Mouse (Mus musculus): ENCODE measurements at regions not wholly inside any gene's neighbourhood (a gene's known extent, or its start where the extent isn't known, plus 50 kb on each side); places are given as distances from the start of the nearest gene placed in this dataset.

DNA sequence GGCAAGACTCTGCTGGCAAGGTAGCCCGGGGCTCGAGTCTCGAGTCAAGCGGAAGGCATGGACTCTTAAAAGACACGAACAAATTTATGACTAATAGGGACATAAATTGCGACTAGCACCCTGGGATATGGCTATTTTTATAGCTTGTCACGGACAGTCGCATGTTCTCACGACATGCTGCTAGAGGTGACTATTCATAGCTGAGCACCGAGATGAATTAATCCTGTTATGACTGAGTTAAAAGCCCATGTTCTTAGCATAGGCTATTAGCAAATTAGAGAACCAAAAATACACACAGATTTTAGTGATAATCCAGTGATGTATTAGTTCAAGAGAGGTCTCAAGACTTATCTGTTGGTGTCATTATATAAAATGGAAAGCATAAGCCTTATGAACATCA lies 539.2 kb downstream of the Gm19410 start:
- H3K4me1 ChIP-seq, result no peaks in the 10 kb centered on the region
- no peaks in the 10 kb centered on the region for H3K36me3 ChIP-seq
- ATAC-seq (ENCODE audit: low FRiP score), result no peak
- WGBS, result 71% methylated on average over 10 of the region's 10 CpGs
- no peak overlapping the region for H3K27ac ChIP-seq (replicated peaks)
- no peaks in the 10 kb centered on the region for H3K27me3 ChIP-seq (replicated peaks)
- no peaks in the 10 kb centered on the region for H3K9me3 ChIP-seq (replicated peaks)
- no peak overlapping the region for H3K4me2 ChIP-seq
- no peak overlapping the region for H3K4me3 ChIP-seq (replicated peaks)
- H3K9ac ChIP-seq (replicated peaks), result no peak overlapping the region

DNA sequence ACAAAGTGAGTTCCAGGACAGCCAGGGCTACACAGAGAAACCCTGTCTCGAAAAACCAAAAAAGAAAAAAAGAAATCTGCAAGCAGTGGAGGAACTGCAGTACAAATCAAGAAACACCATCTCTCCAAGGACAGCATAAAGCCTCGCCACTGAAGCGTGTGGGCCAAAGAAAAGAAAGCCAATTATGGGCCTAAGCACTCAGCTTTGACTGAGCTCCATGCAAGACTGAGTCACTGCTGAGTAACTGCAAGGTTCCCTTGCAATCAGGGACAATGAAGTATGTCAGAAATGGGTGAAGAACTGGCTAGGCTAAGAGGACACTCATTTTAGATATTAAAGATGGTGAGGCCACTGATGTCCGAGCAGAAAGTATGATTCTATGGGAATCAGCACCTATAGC lies 540.7 kb downstream of the Gm19410 start:
- no peak for ATAC-seq (ENCODE audit: low FRiP score)
- no peak overlapping the region for H3K4me3 ChIP-seq (replicated peaks)
- 81% methylated on average over 4 of the region's 4 CpGs for WGBS

DNA sequence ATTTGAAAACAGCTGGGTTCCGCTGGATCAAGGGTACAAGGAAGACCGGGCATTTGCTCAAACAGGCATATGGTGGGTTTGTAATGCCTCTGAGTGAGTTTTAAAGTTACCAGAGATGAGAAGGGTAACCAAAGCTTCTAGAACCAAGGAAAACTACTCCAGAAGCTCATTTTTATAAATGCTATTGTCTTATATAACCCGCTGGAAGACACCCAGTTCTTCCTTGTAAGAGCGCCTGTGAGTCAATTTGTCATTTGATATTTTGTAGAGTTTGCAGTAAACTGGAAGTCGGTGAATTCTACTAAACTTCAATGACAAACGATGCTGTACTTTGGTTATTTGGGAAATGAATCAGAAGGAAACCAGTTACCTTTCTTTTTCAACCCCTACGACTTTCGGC lies 541.9 kb downstream of the Gm19410 start:
- Histone ChIP-seq H3K9me3 (replicated peaks) (no peaks in the 10 kb centered on the region), H3K9ac (replicated peaks) (no peak overlapping the region), H3K27ac (replicated peaks) (no peak overlapping the region), H3K36me3 (no peaks in the 10 kb centered on the region), H3K4me3 (replicated peaks) (no peak overlapping the region), H3K4me1 (no peaks in the 10 kb centered on the region), H3K4me2 (no peak overlapping the region), H3K27me3 (replicated peaks) (no peaks in the 10 kb centered on the region)
- ATAC-seq (ENCODE audit: low FRiP score), result no peak
- WGBS, result 91% methylated on average over 8 of the region's 8 CpGs

More for the DNA sequence above, 540.7 kb downstream of the Gm19410 start:
- Histone ChIP-seq H3K27ac (replicated peaks) (no peak overlapping the region), H3K4me1 (no peaks in the 10 kb centered on the region), H3K4me2 (no peak overlapping the region), H3K36me3 (no peaks in the 10 kb centered on the region), H3K27me3 (replicated peaks) (no peaks in the 10 kb centered on the region), H3K9me3 (replicated peaks) (no peaks in the 10 kb centered on the region), H3K9ac (replicated peaks) (no peak overlapping the region)

DNA sequence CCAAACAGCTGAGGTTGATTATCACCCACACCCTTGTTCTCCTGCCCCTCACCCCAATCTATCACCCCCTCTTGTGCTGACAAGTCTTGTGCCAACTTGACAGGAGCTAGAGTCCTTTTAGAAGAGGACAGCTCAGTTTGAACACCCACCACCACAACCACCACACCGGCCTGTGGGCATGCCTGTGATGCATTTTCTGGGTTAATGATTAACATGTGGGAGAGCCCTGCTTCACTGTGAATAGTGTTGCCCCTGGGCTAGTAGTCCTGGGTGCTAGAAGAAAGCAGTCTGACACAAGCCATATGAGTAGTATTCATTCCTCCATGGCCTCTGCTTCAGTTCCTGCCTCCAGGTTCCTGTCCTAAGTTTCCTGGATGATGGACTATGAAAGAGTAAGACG lies 542.5 kb downstream of the Gm19410 start:
- no peak overlapping the region for H3K27ac ChIP-seq (replicated peaks)
- no peak overlapping the region for H3K4me3 ChIP-seq (replicated peaks)
- H3K36me3 ChIP-seq, result no peaks in the 10 kb centered on the region
- no peak overlapping the region for H3K4me2 ChIP-seq
- H3K4me1 ChIP-seq, result no peaks in the 10 kb centered on the region
- H3K9ac ChIP-seq (replicated peaks), result no peak overlapping the region
- 69% methylated on average over 2 of the region's 2 CpGs for WGBS
- no peaks in the 10 kb centered on the region for H3K9me3 ChIP-seq (replicated peaks)
- no peaks in the 10 kb centered on the region for H3K27me3 ChIP-seq (replicated peaks)
- no peak for ATAC-seq (ENCODE audit: low FRiP score)

DNA sequence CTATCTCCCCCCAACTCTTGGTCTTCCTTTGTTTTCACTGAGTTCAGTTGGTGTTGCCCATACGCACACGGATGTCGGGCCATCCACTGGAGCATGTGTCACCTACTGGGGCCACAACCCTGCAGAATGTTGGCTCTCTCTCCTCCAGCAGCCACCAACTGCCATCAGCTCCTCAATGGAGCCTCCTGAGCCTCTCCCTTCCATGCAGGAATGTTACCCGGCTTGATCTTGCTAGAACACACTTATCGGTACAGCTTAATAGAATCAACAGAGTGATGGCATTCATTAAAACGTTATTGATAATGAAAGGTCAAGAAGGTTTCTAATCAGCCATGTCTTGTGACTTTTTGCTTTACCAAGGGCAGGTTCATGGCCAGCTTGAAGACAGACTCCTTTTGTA lies 543.7 kb downstream of the Gm19410 start:
- Histone ChIP-seq H3K4me3 (replicated peaks) (no peak overlapping the region), H3K36me3 (no peaks in the 10 kb centered on the region), H3K9me3 (replicated peaks) (no peaks in the 10 kb centered on the region), H3K4me1 (no peaks in the 10 kb centered on the region), H3K27me3 (replicated peaks) (no peaks in the 10 kb centered on the region), H3K9ac (replicated peaks) (no peak overlapping the region), H3K27ac (replicated peaks) (no peak overlapping the region), H3K4me2 (no peak overlapping the region)
- no peak for ATAC-seq (ENCODE audit: low FRiP score)
- WGBS, result 93% methylated on average over 6 of the region's 6 CpGs

DNA sequence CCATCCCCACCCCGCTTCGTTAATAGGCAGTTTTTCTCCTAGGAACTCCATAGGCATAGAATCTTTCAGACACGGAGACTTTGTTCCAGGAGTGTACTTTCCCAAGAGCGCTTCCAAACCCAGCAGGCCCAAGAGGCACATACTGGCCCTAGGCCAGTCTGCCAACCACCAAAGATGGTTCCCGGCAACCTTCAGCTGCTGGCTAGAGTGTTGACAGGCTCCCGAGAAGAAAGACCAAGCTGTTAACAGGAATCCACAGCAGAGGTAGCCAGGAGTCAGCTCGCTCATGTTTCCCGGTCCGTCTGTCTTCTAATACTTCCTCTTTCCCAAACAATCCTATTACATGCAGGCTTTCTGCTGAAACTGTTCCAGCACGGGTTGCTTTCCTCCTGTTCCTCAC lies 544.4 kb downstream of the Gm19410 start:
- Histone ChIP-seq H3K4me2 (no peak overlapping the region), H3K4me3 (replicated peaks) (no peak overlapping the region), H3K36me3 (no peaks in the 10 kb centered on the region), H3K9me3 (replicated peaks) (no peaks in the 10 kb centered on the region), H3K9ac (replicated peaks) (no peak overlapping the region), H3K27ac (replicated peaks) (no peak overlapping the region), H3K4me1 (no peaks in the 10 kb centered on the region), H3K27me3 (replicated peaks) (no peaks in the 10 kb centered on the region)
- WGBS, result 72% methylated on average over 10 of the region's 10 CpGs
- no peak for ATAC-seq (ENCODE audit: low FRiP score)

DNA sequence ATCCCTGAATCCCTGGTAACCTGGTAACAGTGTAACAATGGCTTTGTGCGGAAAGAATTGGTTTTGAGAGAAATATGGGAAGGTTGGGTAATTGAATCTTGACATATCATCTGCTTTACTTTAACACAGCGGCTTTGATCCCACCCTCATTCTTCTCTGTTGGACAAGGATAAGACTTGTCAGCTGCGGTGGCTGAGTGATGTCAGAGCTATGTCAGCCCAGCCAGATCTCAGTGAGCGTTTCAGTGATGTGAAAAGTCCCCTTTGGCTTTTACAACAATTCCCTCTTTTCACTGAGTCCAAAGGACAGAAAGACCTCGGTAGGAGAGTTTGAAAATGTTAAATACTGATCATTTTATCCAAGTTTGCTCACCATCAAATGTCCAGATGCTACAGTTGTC lies 546.1 kb downstream of the Gm19410 start:
- no peak for ATAC-seq (ENCODE audit: low FRiP score)
- Histone ChIP-seq H3K27me3 (replicated peaks) (no peaks in the 10 kb centered on the region), H3K9ac (replicated peaks) (no peak overlapping the region), H3K27ac (replicated peaks) (no peak overlapping the region), H3K9me3 (replicated peaks) (no peaks in the 10 kb centered on the region), H3K4me2 (no peak overlapping the region), H3K4me1 (no peaks in the 10 kb centered on the region), H3K4me3 (replicated peaks) (no peak overlapping the region), H3K36me3 (no peaks in the 10 kb centered on the region)
- 74% methylated on average over 5 of the region's 5 CpGs for WGBS

DNA sequence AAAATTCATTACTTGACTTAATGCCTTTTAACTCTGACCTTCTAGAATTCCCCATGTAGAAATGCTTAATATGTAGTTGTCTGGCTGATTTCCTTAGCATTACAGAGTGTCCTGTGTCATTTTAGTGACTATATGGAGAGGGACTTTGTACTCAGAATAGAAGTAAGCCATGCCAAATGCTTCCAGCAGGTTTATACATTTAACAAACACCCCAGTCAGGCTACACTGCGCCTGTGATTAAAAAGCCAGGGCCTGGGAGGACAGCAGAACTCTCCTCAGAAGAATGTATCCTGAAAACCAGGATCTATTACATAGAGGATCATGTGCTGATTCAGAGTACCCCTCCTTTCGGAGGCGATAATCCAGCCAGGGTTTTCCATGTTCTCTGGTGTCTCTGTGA lies 547.4 kb downstream of the Gm19410 start:
- ATAC-seq (ENCODE audit: low FRiP score), result no peak
- Histone ChIP-seq H3K4me2 (no peak overlapping the region), H3K27me3 (replicated peaks) (no peaks in the 10 kb centered on the region), H3K9me3 (replicated peaks) (no peaks in the 10 kb centered on the region), H3K27ac (replicated peaks) (no peak overlapping the region), H3K9ac (replicated peaks) (no peak overlapping the region), H3K36me3 (no peaks in the 10 kb centered on the region), H3K4me3 (replicated peaks) (no peak overlapping the region), H3K4me1 (no peaks in the 10 kb centered on the region)
- WGBS, result 88% methylated on average over 3 of the region's 3 CpGs

DNA sequence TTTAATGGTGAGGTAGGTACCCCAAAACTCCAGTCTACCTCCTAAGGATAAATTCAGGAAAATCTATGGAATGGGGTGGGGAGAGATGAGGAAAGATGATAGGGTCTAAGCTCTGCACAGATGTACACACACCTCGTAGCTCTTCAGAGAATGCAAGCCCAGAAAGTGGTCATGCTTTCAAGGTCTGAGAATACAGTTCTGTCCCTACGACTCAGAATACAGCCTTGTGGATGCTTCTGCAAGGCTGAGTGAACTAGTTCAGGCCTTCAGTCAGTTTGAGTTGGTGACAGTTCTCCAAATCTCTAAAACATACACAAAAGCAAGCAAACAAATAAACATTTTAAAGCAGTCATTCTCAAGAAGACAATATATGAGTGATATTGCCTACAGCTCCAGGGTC lies 552.8 kb downstream of the Gm19410 start:
- 96% methylated on average over 2 of the region's 2 CpGs for WGBS

DNA sequence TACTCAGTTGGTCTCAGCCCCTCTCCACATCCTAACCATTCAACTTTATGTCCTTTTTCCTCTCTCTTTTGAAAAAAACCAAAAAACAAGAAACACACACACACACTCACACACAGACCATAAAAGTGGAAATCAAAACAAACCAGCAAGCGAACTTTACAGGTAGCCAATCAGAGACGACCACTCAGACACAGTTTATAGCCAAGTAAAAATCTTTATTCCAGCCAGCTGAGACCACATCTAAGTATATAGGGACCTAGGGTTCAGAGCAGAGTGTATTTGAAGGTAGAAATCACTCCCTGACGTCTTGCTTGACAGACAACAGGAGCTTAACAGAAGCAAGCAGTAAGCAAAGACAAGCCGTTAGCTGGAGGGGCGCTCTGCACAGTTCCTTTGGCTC lies 553.3 kb downstream of the Gm19410 start:
- Histone ChIP-seq H3K4me2 (no peak overlapping the region), H3K4me1 (no peaks in the 10 kb centered on the region), H3K27me3 (replicated peaks) (no peaks in the 10 kb centered on the region), H3K27ac (replicated peaks) (no peak overlapping the region), H3K36me3 (no peaks in the 10 kb centered on the region), H3K9ac (replicated peaks) (no peak overlapping the region), H3K9me3 (replicated peaks) (no peaks in the 10 kb centered on the region), H3K4me3 (replicated peaks) (no peak overlapping the region)
- 71% methylated on average over 5 of the region's 5 CpGs for WGBS
- no peak for ATAC-seq (ENCODE audit: low FRiP score)

More for the DNA sequence above, 552.8 kb downstream of the Gm19410 start:
- no peak overlapping the region for H3K9ac ChIP-seq (replicated peaks)
- no peaks in the 10 kb centered on the region for H3K9me3 ChIP-seq (replicated peaks)
- H3K27me3 ChIP-seq (replicated peaks), result no peaks in the 10 kb centered on the region
- no peak overlapping the region for H3K27ac ChIP-seq (replicated peaks)
- no peak overlapping the region for H3K4me2 ChIP-seq
- no peak overlapping the region for H3K4me3 ChIP-seq (replicated peaks)
- no peak for ATAC-seq (ENCODE audit: low FRiP score)
- H3K4me1 ChIP-seq, result no peaks in the 10 kb centered on the region
- H3K36me3 ChIP-seq, result no peaks in the 10 kb centered on the region

DNA sequence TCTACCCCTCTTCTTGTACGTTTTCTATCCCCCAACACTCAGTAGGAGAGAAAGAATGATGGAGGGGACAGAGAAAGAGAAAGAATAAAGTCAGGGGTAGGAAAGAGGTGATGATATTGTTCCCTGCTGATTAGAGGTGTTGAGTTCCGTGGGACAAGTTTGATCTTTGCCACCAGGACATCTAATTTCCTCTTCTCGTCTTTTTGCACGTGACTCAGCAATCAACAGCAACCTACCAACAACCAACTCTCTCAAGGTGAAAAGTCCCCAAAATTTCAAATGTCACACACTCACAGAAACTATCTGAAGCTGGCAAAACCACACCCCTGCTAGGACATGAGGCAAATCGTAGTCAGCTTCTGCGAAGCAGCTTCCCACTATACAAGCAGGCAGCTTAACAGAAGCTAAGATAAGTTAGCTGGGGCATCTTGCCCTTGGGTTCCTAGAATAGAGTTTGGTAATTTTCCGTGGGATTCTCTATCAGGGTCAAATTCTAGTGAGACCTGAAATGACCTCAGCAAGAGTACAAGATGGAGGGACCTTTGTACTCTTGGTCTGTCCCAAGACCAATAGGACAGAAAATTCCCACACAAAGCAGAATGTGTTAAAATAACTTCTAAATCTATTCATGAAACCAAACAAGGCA lies 553.8 kb downstream of the Gm19410 start:
- H3K9ac ChIP-seq (replicated peaks), result no peak overlapping the region
- 74% methylated on average over 7 of the region's 7 CpGs for WGBS
- no peak overlapping the region for H3K4me2 ChIP-seq
- H3K9me3 ChIP-seq (replicated peaks), result no peaks in the 10 kb centered on the region
- H3K27ac ChIP-seq (replicated peaks), result no peak overlapping the region
- H3K27me3 ChIP-seq (replicated peaks), result no peaks in the 10 kb centered on the region
- no peak for ATAC-seq (ENCODE audit: low FRiP score)
- H3K36me3 ChIP-seq, result no peaks in the 10 kb centered on the region
- no peaks in the 10 kb centered on the region for H3K4me1 ChIP-seq
- H3K4me3 ChIP-seq (replicated peaks), result no peak overlapping the region

DNA sequence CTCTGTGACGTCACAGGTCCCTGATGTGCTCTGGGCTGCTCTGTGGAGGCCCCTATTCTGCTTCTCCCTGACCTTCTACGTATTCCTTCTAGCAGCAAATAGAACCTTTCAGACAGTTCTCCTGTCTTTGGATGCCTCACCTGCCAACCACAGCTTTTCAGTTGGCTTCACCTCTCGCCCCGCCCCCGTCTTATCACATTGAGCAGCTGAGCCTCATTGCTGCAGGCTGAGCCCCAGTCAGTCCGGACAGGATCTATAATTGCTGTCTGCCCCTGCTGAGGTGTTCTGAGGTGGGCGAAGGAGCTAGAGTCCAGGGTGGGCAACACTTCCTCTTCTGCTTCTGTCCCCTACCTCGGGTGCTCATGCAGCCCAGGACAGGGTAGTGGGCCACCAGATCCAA lies 556.5 kb downstream of the Gm19410 start:
- 88% methylated on average over 8 of the region's 8 CpGs for WGBS
- ATAC-seq (ENCODE audit: low FRiP score), result no peak

DNA sequence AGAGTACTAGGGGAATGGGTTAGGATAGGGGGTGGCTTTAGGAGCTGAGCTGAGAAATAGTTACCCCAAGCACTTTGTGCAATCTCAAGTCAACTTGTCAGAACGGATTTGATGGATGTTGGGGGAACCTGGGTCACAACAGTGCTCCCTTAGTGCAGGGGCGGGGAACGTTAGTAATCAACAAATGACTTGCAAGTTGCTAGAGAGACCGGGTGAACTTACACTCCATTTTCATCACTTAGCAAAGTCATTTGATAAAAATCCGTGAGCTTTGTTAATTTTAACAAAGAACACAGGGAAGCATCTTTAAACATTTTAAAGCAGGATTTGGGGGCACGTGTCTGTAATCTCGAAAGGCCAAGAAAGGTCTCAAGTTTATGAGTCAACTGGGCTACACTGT lies 557.0 kb downstream of the Gm19410 start:
- Histone ChIP-seq H3K4me3 (replicated peaks) (no peak overlapping the region), H3K27ac (replicated peaks) (no peak overlapping the region), H3K9ac (replicated peaks) (no peak overlapping the region), H3K27me3 (replicated peaks) (no peaks in the 10 kb centered on the region), H3K36me3 (no peaks in the 10 kb centered on the region), H3K4me2 (no peak overlapping the region), H3K4me1 (no peaks in the 10 kb centered on the region), H3K9me3 (replicated peaks) (no peaks in the 10 kb centered on the region)
- WGBS, result 81% methylated on average over 7 of the region's 7 CpGs
- no peak for ATAC-seq (ENCODE audit: low FRiP score)

More for the DNA sequence above, 556.5 kb downstream of the Gm19410 start:
- no peaks in the 10 kb centered on the region for H3K36me3 ChIP-seq
- H3K4me1 ChIP-seq, result no peaks in the 10 kb centered on the region
- H3K27me3 ChIP-seq (replicated peaks), result no peaks in the 10 kb centered on the region
- no peaks in the 10 kb centered on the region for H3K9me3 ChIP-seq (replicated peaks)
- H3K27ac ChIP-seq (replicated peaks), result no peak overlapping the region
- H3K4me3 ChIP-seq (replicated peaks), result no peak overlapping the region
- H3K4me2 ChIP-seq, result no peak overlapping the region
- H3K9ac ChIP-seq (replicated peaks), result no peak overlapping the region

Measured in neural tube, embryonic 15.5 days (tissue).